Mouse (Mus musculus) liver, adult (tissue): Measurements from ENCODE around the gene Ssbp3.

Experiments
- GATA4 ChIP-seq: IDR thresholded peaks from 2 replicates; pipeline ENCODE4 v1.6.1; 2014; ENCODE audit warnings: mild to moderate bottlenecking, low read length; ENCODE audit not compliant: insufficient replicate concordance

Gene Ssbp3

DNA sequence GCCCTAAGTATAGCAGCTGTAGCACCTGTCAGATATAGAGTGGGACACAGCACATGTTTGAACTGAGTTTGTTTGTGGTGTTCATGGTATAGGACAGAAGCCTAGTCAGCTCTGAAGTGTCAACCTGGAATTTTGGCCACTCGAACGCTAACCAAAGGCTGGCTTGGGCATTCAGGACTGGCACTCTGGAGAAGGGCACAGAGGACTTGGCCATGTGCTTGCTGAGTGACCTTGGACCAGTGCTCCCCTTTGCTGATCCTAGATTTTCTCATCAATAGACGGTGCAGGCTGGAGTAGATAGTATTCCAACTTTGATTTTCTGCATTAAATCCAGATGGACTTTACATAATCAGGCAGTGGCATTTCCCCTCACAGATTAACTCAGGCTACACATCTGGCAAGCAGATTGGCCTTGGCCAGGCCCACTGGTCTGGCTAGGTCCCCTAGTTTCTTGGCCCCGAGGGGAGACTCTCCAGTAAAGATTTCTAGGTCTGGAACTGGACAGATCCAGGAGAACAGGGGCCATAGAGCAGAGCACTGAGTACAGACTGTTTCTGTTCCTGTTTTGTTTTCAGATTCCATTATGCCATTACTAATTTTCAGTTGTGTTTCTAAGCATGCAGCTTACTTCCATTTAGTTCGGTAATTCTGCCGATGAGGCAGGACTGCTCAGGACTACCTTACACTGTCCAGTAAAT, 102.8 kb downstream of the Ssbp3 start:
- no peak for TF ChIP-seq GATA4

DNA sequence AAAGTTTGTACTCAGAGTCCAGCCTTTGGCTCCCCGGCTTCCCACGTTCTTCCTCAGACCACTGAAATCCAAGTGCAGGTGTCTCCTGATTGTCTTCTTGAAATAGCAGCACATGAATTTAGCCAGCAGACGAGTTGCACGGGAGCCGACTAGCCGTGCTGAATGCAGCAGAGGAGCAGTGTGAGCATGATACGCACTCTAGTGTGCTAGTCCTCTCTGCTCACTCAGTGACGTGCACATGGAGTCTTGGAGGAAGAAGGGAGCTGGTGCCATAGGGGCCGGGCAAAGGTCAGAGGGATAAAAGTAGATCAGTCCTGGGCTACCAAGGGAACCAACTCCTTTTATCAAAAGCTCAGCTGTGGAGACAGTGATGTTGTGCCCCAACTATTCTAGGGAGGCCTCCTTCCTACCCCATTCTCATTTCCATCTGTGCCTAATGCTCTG, 103.3 kb downstream of the Ssbp3 start:
- no peak for TF ChIP-seq GATA4

DNA sequence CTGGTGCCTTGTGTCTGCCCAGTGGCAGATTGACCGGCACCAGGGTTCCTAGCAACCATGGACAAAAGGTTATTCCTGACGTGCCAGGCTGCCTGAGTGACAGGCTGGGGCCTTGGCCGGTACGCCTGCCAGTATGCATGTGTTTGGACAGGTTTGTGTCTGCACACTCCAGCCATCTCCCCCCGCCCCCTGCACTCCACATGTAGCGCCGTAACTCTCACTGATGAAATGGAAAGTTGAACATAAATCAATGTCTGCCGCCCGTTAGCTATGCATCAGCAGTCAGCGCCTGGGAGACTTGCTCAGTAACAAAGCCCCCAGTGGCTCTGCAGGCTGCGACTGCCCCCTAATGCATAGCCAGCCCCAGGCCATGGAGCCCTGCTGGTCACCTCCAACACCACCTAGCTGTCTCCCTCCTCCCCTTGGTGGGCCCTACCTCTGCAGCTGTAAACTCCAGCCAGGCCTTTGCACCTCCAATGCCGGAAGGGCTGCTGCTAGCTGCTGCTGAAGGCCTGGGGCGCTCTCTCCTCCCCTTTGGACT, 105.5 kb downstream of the Ssbp3 start:
- TF ChIP-seq GATA4 = no peak

GRCm38 (mm10) chr4:107017257-107017656, 106.8 kb downstream of the Ssbp3 start:
- no peak for TF ChIP-seq GATA4

DNA sequence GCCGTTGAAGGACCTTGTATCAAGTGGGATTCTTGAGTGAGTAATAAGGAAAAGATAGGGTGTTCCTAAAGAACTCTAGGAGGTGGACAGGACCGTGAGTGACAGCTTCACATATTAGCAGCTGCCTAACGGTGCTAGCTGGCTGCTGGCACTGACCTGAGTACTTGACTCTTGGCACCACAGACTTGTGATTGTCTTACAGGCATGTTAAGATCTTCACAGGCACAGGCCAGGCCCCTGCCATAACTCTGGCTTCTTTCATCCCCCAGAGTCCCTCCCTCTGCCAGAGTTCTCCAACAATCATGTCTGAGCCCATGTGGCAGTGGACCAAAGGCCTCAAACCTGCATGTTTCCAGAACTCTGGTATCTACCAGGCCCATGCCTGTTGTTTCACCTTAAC, 108.0 kb downstream of the Ssbp3 start:
- no peak for TF ChIP-seq GATA4

- no peak for TF ChIP-seq GATA4
These were observed 108.5 kb downstream of the Ssbp3 start for GRCm38 (mm10) chr4:107019027-107019426.

DNA sequence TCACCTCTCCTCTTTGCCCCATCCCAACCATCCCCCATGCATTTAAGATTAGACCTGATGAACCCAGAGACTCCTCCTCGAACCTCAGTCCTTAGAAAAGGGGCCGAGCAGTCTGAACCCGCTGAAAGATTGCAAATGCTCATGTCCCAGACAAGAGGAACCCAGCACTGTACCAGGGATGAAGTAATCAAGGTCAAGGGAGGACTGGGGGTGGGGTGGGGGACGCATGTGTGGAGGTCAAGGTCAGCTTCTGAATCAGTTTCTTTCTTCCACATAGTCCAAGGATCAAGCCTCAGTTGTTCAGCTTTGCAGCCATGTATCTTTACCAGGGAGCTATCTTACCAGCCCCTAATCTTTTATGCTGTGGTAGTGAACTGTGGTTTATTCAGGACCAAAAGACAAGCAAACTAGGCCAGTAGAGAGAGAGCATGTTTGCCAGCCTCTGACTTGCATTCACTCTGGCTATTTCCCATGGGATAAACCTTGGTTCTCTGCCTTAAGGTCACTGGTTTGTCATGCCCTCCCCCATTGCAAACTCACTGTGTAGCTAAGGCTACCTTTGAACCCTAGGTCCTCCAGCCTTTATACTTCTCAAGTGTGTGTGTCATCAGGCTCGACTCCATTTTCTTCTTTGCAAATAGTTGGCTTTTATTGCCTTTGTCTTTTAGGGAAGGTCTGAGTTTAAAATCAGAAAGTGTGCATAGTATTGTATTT, 109.9 kb downstream of the Ssbp3 start:
- TF ChIP-seq GATA4 = no peak

DNA sequence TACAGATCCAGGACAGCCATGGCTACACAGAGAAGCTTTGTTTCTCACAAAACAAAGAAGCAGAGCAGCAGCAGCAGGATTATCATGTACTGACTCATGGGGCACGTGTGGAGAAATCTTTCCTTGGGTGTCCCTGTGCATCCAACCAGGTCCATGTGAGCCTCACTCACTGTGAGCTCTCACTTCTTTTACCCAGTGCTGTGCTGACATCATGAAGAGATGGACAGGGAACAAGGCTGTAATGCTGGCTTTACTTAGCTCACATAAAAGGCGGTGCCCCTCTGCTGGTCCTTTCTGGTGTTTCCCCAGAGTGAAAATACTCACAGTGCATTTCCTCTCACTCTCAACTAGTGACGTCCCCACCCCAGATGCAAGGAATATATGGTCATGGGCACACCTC, 111.0 kb downstream of the Ssbp3 start:
- no peak for TF ChIP-seq GATA4

- TF ChIP-seq GATA4 = no peak
These were observed 114.4 kb downstream of the Ssbp3 start for GRCm38 (mm10) chr4:107024899-107025298.

DNA sequence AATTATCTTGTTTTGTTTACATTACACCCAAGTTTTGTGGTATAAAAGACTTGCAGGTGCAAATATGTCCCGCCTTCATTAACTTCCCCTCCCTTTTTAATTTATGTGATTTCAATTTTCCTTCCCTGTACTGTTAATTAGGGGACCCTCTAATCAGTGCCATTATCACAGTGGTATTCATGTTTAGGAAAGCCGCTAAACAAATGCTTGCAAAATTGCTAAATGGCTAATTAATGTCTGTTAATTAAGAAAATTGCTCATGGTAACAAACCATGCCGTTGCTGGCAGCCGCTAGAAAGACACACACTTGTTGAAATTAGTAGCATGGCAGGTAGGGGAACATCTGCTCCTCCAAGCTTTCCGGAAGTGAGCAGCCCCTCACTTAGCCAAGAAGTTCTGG, 114.9 kb downstream of the Ssbp3 start:
- TF ChIP-seq GATA4 = no peak

- no peak for TF ChIP-seq GATA4
These were observed 116.0 kb downstream of the Ssbp3 start for GRCm38 (mm10) chr4:107026451-107026850.

- TF ChIP-seq GATA4 = no peak
These were observed 125.2 kb downstream of the Ssbp3 start for GRCm38 (mm10) chr4:107035689-107036088.

DNA sequence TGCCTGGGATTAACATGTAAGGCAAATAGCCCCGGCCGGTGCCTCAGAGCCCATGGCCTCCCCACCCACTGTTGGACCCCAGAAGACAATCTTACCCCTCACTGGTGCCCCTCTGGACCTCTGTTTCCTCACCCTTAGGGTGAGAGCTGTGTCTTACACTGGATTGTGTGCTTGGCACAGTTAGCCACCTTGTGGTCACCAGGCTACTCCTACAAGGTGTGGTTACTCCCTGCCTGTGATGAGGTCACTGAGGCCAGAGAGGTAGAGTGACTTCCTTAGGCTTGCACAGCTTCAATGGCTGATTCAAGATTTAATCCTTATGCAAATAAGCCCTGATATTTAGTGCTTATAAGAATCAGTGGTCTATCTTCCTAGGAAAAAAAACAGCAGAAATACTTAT, 126.5 kb downstream of the Ssbp3 start:
- TF ChIP-seq GATA4 = no peak

DNA sequence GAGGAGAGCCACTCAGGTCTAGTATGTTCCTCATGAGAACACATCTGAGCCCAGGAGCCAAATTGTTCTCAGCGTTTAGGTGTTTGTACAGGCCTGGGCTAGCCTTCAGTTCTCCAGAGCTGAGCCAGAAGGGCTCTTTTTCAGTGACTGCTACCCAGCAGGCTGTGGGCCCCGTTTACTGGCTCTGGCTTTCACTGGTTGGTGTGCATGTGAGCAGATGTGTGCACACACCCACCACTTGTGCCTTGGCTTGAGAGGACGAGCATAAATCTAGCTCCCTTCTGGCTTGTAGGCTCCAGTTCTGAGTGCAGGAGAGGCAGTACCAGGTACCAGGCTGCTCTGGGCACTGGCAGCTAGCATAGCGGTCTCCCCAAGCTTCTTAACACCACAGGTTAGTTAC, 127.8 kb downstream of the Ssbp3 start:
- no peak for TF ChIP-seq GATA4

DNA sequence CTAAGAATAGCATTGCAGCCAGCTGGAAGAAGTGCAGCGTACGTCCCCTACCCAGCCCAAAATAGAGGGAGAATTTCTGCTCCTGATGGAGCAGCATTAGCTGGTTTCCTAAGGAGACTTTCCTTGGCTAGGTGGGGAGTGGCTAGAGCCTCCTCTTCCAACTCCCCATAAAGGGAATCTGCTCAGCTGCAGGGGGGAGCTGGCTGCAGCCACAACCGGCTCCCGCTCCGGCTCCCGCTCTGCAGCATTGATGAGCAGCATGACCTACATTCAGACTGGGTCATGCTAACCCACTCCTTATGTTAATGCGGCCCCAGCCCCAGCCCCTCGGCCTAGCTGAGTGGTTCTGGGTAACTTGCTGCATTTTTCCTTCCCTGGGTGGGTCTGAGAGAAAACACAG, 128.8 kb downstream of the Ssbp3 start:
- TF ChIP-seq GATA4 = no peak

GRCm38 (mm10) chr4:107042304-107042703, 131.8 kb downstream of the Ssbp3 start:
- no peak for TF ChIP-seq GATA4

DNA sequence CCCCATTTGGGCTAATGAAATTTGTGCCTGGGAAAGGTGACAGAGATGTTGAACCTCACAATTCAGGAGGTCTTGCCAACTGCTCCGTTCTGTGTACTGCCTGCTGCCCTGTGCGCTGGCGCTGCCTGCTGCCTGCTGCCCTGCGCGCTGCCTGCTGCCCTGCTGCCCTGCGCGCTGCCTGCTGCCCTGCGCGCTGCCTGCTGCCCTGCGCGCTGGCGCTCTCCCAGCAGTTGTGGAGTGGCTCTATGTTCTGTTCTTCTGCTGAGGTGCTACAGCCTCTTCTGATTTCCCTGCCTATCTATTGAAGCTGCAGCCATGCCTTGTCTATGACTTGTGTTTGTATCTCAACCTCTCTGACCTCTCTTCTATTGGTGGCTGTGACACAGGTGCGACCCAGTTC, 134.7 kb downstream of the Ssbp3 start:
- no peak for TF ChIP-seq GATA4

GRCm38 (mm10) chr4:107047806-107048205, 137.3 kb downstream of the Ssbp3 start:
- TF ChIP-seq GATA4 = no peak
